Mouse (Mus musculus): ENCODE measurements around the gene Wdr25.

The Wdr25 gene

DNA sequence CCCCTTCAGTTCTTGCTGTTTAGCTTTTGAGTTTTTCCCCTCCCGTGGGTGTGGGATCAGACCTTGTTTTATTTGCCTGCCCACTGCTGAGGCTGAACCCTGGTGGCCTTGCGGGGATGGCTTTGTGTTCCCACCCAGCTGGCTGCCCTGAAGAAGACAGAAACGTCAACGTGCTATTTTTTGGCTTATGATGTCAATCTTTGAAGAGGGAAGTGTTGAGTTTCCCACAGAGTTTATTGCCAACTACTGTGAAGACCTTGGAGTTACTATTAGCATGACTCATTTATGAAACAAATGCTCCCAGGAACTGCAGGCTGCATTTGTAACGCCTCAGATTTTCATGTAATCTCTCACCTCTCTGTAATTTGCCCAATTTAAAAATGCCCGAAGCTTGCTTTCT, 43.4 kb downstream of the Wdr25 start:
- no peak for DNase-seq (ENCODE audit: low spot score in 2 of 2)

- DNase-seq (ENCODE audit: low spot score in 2 of 2): no peak
These were observed 44.1 kb downstream of the Wdr25 start for GRCm38 (mm10) chr12:108937506-108937905.

DNA sequence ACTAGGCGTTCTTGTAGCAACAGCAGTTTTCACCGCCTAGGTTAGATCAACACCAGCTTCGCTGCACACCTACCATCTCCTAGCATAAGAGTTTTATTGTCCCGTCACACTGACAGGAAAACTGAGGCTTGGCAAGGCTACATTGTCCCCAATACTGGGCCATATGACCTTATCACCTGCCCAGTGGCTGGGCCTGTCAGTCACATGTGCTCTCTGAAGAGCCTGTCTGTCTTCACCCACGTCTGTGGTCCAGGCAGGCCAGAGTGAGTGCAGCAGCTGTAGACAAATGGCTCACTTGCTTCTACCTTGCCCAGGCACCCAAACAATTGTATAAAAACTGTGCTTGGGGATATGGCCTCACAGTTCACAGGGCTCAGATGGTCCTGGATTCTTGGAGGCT, 45.4 kb downstream of the Wdr25 start:
- no peak for DNase-seq (ENCODE audit: low spot score in 2 of 2)

GRCm38 (mm10) chr12:108939317-108939716, 45.9 kb downstream of the Wdr25 start:
- DNase-seq (ENCODE audit: low spot score in 2 of 2): no peak

GRCm38 (mm10) chr12:108940255-108940654, 46.8 kb downstream of the Wdr25 start:
- no peak for DNase-seq (ENCODE audit: low spot score in 2 of 2)

DNA sequence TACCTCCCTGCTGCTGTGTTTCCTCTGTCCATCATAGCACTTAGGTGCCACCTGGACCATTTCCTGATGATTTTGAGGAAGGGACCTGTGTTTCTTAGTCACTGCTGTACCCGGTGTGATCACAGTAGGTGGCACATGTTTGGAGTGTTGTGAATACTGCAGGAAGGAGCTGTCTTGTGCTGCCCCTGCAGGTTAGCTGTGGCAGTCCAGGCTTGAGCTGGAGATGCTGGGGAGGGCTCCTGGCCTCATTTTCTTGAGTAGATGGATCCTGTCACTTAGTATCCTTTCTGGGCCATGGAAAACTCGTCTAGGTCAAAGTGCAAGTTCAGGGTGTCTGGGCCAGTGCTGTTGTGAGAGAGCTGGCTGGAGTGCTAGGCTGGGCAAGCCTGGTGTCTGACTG, 47.9 kb downstream of the Wdr25 start:
- DNase-seq (ENCODE audit: low spot score in 2 of 2): no peak

- DNase-seq (ENCODE audit: low spot score in 2 of 2): no peak
These were observed 48.9 kb downstream of the Wdr25 start for GRCm38 (mm10) chr12:108942203-108942923.

- DNase-seq (ENCODE audit: low spot score in 2 of 2): peak in 1 of 2 experiments; percentile 61
These were observed 59.6 kb downstream of the Wdr25 start for GRCm38 (mm10) chr12:108953011-108953550.

DNA sequence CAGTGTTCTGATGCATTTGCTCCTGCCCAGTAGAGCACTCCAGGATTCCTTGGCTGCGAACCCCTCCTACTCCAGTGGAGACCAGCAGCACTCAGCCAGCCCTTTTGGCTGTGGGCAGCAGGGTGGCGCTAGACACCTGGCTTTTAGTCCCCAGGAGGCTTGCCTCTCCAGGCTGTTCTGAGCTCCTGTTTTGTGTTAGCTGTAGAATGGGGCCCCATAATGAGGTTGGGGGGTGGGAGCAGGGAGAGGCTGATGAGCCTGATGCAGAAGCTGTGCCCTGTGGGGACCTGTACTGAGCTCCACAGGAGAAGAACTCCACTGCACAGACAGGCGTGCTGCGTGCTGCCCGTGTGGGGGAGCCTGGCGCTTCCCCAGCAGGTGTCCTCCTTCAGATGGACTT, 60.4 kb downstream of the Wdr25 start:
- DNase-seq (ENCODE audit: low spot score in 2 of 2): peak in 1 of 2 experiments; percentile 42

DNA sequence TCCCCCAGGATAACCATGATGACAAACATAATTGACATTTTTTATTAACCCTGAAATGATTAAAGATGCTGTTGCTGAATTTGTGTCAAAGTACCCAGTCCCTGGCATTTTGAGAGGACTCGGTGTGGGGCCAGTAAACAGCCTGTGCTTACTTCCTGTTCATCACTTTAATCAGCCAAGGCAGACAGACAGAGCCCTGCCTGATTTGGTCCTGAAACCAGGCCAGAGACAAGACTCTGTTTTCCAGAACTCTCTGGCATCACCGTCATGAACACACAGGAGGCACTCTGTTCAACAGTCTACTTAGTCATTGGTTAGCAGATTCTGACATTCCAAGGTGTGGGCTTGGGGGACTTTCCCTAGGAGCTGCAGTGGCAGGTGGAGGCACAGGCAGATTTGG, 61.0 kb downstream of the Wdr25 start:
- DNase-seq (ENCODE audit: low spot score in 2 of 2): no peak

DNA sequence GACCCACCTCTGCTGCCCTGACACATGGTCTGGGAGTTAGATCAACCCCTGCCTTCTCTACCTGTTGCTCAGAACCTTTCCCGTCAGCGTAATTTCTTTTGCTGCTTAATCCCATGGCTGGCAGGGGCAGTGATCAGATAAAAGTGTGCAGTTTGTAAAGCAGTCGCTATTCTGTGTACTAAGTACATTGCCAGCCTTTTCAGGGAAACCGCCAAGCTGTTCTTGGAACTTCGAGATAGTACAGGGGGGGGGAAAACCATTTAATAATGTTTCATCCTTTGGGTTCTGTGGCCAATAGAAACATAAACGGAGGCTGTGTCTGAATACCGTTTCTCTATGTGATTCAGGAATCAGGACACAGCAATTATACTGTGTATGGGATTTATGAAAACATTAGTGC, 65.1 kb downstream of the Wdr25 start:
- no peak for DNase-seq (ENCODE audit: low spot score in 2 of 2)

DNA sequence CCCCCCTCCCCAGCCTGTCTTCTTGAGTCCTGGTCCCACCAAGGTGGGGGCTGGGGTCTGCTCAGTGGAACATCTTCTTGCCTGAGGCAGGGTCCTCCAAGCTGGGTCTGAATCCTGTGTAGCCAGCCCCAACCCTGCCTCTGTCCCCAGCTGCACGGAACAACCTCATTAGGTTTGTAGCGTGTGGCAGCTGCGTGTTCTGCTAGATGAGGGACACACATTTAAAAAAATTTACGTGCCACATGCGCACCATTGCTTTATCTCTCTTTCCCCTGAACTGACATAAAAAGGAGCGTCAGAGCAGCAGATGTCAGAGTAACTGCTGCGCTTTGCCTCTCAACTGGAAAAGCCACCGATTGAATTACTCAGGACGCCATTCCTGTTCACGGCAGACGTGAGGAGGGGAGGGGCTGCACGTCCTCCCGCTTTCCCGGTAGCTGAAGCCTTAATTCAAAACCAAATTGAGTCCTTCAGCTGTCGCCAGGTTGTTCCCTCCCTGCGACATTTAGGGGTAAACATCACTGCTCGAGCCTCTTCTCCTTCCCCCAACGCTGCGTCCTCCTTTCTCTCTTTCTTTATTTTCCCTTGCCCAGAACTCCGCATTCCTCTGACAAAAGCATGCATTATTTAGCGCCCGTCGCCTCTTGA, 65.7 kb downstream of the Wdr25 start:
- DNase-seq (ENCODE audit: low spot score in 2 of 2): no peak

GRCm38 (mm10) chr12:108959639-108960219, 66.3 kb downstream of the Wdr25 start:
- DNase-seq (ENCODE audit: low spot score in 2 of 2): no peak

DNA sequence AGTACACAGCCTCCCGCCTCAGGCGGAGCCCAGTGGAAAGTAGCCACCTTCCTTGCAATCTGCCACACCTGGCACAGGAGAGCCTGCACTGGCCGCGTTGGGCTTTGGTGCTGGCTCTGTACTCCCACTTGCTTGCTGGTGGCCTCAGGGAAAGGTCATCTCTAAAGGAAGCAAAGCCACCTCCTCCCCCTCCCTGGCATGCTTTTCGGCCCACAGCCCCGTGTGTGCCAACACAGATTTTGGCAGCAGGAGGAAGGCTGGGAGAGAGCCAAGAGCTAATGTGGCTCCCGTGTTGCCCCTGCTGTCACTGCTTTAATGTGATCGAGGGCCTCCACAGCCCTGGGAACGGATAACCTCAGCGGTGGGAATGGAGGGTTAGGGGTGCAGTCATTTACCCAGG, 66.8 kb downstream of the Wdr25 start:
- peak; percentile 28 to 56 for DNase-seq (ENCODE audit: low spot score in 2 of 2)

DNA sequence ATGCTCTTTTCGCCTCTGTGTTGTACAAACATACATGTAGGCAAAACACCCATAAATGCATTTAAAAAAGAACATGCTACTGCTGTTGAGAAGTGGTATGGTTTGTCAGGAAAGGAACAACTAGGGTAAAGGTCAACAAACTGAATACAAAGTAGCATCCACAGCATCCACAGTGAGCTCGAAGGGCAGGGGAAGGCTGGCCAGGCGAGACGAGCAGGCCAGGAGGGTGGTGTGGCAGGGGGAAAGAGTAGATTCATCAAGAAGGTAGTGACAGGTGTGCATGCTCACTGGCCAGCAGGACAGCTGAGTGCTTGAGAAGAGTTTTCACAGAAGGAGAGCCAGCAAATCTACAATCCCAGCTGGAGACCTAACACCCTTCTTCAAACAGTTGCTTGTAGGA, 74.2 kb downstream of the Wdr25 start:
- DNase-seq (ENCODE audit: low spot score in 2 of 2): no peak

GRCm38 (mm10) chr12:108968031-108968430, 74.6 kb downstream of the Wdr25 start:
- peak; percentile 33 to 40 for DNase-seq (ENCODE audit: low spot score in 2 of 2)

GRCm38 (mm10) chr12:108971446-108971845, 78.0 kb downstream of the Wdr25 start:
- DNase-seq (ENCODE audit: low spot score in 2 of 2): no peak

- no peak for DNase-seq (ENCODE audit: low spot score in 2 of 2)
These were observed 78.8 kb downstream of the Wdr25 start for GRCm38 (mm10) chr12:108972234-108972633.

GRCm38 (mm10) chr12:108979977-108980376, 86.5 kb downstream of the Wdr25 start:
- DNase-seq (ENCODE audit: low spot score in 2 of 2): no peak

- no peak for DNase-seq (ENCODE audit: low spot score in 2 of 2)
These were observed 88.7 kb downstream of the Wdr25 start for GRCm38 (mm10) chr12:108981941-108982683.

- no peak for DNase-seq (ENCODE audit: low spot score in 2 of 2)
These were observed 89.2 kb downstream of the Wdr25 start for GRCm38 (mm10) chr12:108982684-108982960.

DNA sequence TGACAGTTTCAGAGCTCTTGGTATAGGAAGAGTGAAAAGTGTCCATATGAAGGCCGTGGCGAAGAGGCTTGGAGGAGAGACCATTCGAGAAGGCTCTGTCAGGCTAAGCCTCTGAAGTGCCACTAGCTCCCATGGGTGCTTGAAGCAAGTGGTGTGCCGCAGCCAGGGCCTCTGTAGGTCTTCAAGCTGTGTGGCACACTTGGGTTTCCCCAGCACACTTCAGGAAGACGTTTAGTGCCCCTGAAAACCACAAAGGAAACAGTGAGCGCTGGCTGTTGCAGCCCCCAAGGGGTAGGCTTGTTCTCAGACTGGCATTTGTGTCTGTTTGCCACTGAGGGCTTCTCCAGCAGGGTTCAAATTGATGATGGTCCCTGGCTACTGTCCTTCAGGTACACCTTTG, 90.1 kb downstream of the Wdr25 start:
- no peak for DNase-seq (ENCODE audit: low spot score in 2 of 2)

All from frontal cortex, postnatal 10 days (tissue).